Mouse (Mus musculus) c-Kit-positive CD71-negative TER-119-negative erythroid progenitor cells, embryonic 14.5 days (primary cell): ENCODE data around the gene Oosp2.

Experiments used
- DNase-seq: peaks from one replicate; pipeline ENCODE4 v3.0.0-alpha.2; 2013; ENCODE audit warnings: low read depth

The Oosp2 gene

DNA sequence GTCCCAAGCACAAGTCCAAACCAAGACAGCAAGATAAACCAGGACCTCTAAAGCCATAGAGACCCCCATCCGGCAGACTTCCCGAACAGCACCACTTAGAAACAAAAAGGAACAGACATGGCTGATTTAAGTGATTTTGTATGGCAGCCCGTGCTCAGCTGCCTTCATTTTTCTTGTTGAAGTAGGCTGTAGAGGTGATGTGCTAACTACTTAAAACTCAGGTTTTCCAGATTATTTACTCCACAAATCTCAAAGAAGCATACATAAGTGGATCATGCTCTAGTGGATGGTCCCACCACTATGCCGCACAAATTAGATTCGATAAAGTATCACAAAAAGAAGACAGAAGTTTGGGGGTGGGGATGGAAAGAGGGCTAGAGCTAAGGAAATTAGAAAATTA is at the start of gene Oosp2:
TSS of gene Oosp2 (minus strand) at position 101 of the 400 bp plus-strand sequence.
- no peak for DNase-seq

DNA sequence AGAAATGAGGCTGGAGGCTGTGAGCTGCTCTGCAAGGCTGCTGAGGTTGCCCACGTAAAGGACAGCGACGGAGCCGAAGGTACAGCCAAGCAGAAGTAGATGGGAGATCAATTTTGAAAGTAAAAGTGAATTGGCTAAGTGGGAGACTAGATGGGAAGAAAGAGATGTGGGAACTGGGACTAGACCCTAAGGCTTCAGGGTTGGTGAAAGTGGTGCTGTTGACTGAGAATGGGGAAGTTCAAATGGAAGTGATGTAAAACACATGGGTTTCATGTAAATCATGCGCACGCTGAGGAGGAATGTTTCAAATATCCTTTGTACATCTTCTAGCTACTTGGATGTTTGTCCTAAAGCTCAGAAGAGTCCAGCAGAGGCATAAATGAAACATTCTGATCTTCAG is 38.0 kb upstream of the Oosp2 start:
- no peak for DNase-seq

DNA sequence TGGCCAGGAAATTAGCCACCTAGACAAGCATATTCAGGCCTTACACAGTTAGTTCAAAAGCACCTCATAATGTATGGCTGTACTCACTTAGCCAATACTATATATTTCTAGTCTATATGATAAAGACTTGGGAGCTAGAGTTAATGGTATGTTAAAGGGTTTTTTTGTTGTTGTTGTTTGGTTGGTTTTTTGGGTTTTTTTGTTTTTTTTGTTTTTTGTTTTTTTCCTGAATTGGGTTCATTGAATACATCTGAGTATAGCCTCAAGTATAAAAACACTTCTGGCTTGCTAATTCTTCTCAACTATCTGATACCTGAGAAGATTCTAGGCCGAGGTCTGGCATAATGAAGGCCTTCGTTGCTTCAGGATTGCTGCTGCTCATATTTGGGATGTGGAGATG is 36.4 kb upstream of the Oosp2 start, which contains the start of gene Oosp3:
TSS of gene Oosp3 (plus strand) at position 301 of the 400 bp plus-strand sequence.
- DNase-seq, result no peak

DNA sequence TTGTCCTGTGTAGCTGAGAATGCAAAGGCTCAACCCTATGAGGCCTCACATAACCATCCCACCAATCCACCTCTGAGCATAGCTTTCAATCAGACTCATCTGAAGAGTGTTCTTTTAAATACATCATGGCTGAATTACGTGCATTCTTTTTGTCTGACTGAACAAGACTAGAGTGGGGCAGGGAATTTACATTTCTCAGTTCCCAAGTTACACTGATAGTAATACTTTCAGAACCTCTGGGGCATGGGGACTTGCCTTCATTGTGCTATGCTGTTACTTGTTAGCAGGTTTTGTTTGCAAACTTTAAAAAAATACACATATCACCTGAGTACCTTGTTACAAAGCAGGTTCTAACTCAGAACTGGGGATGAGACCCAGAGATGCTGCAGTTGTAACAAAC is 31.1 kb upstream of the Oosp2 start:
- no peak for DNase-seq

DNA sequence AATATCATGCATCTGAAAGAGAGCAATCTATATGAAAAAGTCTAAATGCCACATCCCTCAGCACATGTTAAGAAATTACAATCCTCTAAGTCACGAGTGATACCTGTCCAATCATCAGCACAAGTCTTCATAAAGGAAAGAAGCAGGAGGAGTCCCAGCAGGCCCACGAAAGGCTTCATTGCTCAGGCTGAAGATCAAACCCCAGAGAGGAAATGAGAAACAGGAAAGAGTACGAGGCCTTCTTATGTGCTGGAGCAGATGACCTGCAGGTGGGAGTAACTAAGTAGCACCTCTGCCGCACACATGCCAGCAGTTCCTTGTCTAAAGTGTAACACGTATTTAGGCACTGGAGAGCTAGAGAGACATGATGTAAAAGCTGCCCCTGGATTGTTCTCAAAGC is 30.5 kb upstream of the Oosp2 start, which contains the start of gene Oosp1:
TSS of gene Oosp1 (minus strand) at position 312 of the 400 bp plus-strand sequence.
- DNase-seq, result no peak

DNA sequence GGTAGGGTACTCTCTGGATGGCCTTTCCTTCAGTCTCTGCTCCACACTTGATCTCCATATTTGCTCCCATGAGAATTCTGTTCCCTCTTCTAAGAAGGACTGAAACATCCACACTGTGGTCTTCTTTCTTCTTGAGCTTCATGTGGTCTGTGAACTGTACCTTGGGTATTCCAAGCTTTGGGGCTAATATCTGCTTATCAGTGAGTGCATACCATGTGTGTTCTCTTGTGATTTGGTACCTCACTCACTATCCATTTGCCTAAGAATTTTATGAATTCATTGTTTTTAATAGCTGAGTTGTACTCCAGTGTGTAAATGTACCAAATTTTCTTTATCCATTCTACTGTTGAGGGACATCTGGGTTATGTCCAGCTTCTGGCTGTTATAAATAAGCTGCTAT is 1.2 kb upstream of the Oosp2 start:
- no peak for DNase-seq

DNA sequence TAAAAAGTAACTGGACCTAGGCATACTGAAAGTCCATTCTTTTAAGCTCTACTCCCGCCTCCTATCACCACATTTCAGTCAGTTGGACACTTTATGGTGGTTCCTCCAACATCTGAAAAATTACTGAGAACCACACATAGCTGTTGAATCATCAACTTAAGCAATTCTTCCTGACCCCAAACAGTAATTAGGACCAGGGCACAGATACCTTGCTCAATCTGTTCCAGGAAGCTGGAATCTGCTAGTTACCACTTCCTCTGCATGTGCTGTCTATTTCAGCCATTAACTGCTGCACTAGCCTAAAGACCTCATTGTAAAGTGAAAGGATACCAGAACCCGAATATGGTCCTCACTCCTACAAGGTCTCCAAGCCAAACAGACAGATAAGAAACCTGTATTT is 1.2 kb downstream of the Oosp2 start:
- no peak for DNase-seq

DNA sequence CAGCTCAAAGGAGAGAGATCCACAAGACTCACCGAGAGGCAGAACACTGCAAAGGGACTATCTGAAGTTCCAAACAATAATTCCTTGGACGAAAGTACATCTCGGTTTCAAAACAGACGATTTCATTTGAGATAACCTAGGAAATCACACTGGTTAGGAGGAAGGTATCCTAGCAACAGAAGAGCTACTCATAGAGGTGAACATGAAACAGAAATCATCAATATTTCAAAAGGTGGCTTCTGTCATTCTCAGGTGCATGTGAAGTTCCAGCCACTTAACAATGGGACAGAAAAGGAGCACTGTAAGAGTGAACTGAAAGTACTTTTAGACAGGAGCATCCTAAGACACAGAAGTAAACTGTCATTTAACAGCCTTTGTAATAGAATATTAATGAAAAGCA is 10.8 kb downstream of the Oosp2 start:
- DNase-seq, result no peak

DNA sequence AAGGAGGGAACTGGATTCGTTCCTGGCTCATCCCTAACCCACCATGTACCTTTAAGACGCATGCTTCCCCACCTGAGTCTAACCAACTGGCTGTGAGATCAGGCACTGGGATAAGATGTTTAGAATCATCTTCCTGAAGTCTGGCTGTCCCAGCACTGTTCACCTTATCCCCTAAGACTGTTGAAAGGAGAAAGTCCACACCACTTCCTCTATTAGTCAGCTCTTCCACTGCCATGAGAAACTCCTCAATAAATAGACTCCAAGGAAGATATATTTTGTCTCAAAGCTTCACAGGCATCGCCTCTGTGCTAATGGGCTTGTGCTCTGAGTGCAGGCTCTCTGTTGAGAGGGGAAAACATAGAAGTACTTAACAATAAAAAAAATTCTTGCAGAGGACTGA is 14.2 kb downstream of the Oosp2 start:
- no peak for DNase-seq

DNA sequence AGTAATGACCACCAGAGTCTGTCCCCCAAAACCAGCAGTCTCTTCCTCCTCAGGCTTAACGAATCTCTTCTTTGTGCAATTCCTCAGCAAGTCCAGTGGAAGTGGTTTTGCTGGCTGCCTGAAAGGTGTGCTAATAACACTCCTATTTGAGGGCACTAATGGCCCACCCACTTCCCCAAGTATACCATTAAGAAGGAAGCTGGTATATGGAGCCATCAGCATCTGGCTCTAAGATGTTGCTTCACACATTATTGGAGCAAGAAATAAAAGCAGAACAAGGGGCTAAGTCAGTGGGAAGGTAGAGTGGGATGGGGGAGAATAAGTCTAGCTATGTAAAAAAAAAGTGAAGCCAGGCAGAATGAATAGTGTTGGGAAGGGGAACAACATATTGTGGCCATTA is 19.6 kb downstream of the Oosp2 start, which contains the start of gene Ms4a3:
TSS of gene Ms4a3 (minus strand) at position 120 of the 400 bp plus-strand sequence.
- DNase-seq, result no peak

DNA sequence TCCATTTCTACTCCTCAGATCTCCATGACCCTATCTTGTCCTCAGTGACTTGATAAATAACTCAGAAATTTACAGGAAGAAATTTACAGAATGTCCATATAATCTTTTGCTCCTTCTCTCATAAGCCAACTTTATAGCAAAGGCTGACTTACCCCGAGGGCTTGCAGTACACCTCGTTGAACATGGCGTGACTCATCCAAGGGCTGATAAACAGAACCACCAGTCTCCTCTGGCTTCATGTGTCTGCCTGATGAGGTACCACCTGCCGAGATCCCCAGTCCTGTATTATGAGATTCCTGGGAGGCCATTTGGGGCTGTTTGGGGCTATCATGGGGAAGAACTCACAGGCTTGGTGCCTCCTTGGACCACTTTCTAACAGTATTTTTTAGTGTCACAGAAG is 21.3 kb downstream of the Oosp2 start:
- DNase-seq, result no peak

DNA sequence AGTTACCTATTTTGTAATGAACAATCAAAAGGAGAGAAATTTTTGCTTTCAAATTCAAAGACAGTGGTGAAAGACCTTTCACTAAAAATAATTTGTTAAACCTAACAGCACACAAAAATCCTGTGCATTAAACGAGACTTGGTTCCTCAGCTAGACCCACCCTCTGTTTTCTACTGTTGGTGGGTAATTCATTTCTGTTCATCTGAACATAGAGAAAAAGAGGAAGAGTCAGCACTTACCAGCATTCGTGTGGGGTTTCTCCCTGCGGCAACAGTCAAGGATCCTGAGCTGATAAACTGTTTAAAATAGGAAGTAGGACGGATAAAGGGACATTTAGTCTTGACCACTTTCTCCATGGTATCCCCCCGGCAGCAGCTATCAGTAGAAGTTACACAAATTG is 24.8 kb downstream of the Oosp2 start:
- DNase-seq, result no peak

DNA sequence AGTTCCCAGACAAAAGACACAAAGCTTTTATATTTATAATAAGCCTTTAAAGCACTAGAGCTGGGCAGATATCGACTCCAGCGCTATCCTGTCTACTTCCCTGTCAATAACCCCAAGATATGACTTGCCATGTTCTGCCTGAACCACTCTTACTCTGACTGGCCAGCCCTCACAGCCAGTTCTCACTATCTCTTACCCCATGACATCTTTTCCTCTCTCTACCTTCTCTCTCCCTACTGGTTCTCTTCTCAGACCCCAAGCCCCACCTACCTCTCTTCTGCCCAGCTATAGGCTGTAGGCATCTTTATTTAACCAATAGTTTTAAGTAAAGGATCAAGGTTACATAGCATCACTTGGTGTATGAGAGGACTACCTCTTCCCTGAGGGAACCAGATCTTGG is 26.0 kb downstream of the Oosp2 start:
- DNase-seq, result no peak

DNA sequence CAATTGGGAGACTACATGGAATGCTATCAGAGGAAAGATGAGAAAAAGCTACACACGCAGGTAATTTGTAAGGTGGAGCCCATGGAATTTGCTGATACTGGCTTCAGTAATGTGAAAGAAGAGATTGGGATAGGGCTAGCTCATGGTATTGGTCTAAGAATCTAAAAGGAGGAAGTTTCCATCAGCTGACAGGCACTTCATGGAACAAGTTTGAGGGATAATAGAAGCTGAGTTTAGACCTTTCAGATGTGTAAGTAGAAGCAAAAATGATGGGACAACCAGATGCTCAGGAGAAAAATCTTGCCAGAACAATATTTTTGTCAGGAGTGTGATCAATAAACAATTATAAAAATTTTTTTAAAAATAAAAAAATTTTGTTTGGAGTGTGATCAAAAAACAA is 26.6 kb downstream of the Oosp2 start:
- DNase-seq, result no peak

DNA sequence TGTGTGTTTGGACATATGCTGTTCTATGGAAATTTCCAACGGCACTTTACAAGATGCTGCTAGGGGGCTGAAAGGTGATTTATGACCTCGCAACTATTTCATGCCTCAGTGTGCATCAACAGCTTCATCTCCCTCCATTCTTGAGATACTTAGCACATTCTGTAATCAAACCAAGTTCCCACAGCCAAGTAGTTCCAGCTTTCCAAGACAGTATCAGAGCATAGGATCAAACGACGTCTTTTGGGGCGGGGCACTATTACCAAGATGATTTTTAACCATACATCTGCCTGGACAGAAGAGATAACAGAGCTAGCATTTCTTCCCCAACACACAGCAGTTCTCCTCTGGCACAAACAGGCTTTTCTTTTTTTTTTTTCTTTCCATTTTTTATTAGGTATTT is 35.1 kb downstream of the Oosp2 start:
- DNase-seq, result no peak

DNA sequence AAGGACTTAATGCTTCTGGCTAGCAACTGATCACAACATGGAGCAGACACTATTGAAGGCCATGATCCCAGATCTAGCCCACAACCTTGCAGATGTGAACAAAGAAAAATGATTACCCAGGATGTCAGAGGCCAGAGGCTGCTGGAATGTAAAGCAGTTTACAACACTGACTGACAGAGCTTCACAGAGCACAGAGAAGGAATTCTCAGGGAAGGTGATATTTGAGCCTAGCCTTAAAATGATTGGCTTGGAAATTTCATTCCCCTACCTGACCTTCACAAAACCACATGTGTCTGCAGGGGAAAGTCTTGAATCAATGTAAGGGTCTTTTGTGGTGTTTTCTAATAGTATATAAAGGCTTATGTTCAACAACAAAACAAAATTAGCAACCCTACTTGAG is 35.6 kb downstream of the Oosp2 start:
- DNase-seq, result no peak

DNA sequence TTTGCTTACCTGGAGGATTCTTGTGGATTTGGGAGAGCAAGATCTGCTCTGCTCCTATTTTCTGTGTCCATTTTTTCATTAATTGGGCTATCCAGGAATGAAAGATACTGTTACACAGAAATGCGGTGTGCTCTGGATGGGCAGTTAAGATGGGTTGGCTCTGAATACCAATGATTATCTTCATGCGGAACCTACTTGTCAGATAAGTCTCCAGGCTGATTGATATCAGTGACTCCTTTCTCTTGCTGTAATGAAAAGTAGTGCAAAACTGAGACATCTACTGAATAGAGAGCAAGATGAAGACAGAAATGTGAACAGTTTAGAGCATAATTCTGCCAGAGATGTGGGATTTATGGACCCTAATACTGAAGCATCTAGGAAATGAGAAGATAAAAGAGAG is 36.8 kb downstream of the Oosp2 start, which contains the start of gene Ms4a2:
TSS of gene Ms4a2 (minus strand) at position 169 of the 400 bp plus-strand sequence.
- DNase-seq, result no peak

DNA sequence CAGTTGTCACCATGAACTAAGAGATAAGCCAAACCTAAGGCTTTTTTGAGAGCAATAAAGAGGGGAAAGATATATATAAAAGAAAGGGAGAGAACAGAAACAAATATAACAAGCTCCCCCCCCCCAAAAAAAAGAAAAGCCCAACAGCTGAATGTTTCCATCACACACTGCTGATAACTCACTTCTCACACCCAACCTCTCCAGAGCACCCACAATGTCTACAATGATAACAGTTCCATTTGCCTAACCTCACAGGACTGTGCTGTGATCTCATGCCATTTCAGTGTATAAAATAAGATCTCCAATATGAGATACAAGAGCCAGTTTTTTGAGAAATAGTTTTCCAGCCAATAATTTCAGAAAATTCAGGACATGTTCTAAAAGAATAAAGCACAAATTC is 42.4 kb downstream of the Oosp2 start:
- DNase-seq, result no peak

DNA sequence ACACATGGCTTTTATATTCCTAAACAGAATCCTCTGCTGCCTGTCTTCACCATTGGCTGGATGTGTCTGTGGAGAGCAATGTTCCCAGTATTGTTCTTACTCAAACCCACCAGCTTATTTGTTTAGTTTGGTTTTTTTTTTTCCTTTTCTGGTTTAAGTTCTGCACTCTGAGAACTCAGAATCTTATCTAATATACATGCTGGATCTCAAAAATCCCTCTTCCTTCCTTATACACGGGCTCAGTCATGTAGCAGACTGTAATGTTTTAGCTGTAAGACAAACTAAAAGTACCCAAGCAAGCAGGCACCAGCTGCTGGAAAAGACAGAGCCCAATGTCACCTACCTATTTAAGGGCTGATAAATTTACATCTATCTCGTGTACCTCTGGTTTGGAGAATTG is 45.6 kb downstream of the Oosp2 start:
- no peak for DNase-seq

DNA sequence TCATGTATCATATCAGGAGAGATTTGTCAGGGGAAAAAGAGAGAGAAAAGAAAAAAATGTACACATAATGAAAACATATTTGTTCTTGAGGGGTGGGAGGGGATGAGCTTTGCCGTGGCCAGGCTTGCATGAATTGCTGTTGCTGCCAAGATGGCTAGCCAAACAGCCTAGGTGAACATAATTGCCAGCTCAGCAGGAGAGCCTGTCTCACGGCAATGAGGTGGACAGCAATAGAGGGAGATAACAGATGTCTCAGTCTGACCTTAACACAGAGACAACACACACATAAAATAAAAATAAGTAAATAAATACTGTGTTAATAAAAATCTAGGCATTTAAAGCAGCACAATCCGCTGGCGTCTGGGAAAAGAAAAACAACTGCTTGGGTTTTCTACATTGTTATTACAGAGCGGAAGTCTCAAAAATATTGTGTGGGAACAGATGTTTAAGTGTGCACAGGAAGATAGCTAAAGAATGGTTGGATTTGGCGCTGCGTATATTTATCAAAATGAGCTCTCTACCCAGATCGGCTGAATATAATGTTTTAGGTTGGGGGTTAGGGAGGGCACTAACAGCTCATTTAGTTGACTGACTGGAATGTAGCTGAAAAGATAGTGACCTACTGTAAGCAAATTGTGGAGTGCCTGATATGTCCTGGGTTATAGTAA is 46.4 kb downstream of the Oosp2 start:
- no peak for DNase-seq

DNA sequence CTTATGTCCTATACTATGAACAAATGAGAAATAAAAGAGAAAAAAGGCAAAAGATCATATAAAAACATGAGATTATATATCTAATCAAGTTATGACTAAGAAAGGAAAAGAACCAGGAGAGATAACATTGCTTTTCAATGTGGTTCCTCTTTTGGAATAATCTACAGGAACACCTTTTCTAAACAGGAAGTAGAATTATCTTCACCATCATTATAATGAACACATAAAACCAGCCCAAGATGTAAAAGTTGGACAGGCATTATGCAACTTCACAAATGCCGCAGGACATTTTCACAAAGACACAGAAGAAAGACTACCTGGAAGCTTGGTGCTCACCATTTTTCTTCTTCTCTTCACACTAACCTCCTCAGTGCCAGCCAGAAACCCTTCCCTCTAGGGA is 47.3 kb downstream of the Oosp2 start:
- DNase-seq, result no peak

DNA sequence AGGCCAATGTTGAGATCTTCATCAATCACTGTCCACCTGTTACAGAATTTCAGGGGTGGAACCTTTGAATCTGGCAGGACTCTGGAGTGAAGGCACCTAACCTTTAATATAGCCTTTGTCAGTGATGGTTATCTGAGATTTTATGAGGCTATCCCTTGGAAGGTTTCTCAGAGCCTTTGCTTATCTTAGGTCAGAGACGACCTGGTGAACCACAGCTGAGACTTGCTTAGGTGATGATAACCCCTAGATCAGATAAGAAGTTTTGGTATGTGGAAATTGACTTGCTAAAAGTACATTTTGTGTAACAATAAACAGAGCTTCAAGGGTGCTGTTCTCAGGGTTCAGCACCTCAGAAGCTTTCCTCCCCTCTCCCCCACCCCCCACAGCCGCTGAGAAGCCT is 48.1 kb downstream of the Oosp2 start:
- no peak for DNase-seq

DNA sequence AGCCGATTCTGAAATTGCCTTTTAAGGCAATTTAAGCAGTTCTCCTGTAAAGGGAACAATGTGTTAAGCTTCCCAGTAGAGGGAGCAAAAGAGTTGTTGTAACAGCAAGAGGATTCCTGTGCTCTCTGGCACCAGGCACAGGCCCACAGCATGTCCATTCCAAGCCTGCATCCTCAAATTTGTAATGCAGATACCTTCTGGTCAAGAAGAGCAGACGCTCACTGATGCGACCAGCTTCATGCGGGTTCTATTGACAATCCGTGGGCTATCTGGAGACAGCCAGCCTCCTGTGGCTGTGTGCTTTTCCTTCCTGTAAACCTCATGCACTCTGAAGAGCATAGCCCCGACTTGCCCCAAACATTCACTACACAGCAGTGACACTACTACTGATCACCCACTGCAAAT is 48.8 kb downstream of the Oosp2 start:
- DNase-seq, result no peak

DNA sequence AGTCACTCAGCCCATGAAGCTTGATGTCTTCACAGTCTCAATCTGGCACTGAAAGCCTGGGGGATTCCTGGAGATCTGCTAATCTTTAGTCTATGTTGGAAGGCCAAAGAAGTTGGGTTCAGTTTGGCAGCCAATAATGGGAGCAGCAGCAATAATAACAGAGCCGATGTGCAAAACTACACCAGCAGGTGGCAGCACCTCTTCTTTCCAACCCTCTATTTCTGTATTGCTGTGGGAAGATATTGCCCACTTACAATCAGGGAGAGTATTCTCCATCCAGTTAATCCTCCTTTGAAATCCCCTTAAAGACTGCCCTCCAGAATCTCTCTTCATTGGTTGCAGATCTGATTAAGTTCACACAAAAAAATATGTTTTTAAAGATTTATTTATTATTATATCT is 52.2 kb downstream of the Oosp2 start:
- DNase-seq, result no peak
